Mouse (Mus musculus) cerebellum, adult 9-10 months (tissue): Measurements from ENCODE around the gene Hbb-bh2.
"Not testable (repeated sequence)": the region's sequence is repeated elsewhere in the genome, so short reads cannot be mapped to it uniquely, and the experiment has no call there.

Source experiments
- DNase-seq: peaks from one replicate; pipeline ENCODE4 v3.0.0; 2022

Hbb-bh2 gene

GRCm38 (mm10) chr7:103811223-103811845 is 29.0 kb downstream of the Hbb-bh2 start:
- DNase-seq, result no peak

DNA sequence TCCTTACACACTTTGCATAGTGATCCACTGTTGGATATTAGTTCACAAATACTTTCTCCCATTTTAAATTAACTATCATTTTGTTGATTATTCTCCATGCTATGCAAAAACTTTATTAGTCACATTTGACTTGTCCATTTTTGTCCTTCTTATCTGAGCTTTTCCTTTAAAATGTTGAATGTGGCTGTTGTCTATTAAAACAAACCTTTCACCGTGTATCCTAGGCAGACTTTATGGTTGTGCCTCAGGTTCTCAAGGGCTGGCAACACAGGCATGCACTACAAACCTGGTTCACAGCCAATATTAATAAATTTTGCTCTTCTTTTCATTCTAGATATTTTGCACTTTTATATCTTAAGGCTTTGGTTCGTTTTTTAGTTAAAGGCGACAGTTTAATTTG is 29.6 kb downstream of the Hbb-bh2 start:
- no peak for DNase-seq

DNA sequence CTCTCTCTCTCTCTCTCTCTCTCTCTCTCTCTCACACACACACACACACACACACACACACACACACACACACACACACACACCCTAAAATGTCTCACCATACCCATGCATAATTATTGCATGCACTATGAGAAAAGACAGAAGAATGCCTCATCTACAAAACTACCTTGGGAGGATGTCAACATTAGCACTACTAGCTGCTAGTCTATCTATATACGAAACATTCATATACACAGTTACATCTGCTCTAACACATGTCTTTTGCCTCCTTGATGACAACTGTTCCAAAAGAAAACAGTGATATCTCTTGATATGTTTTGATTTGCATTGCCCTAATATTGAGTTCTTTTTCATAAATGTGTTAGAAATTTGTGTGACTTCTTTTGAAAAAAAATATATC is 30.0 kb downstream of the Hbb-bh2 start:
- no peak for DNase-seq

DNA sequence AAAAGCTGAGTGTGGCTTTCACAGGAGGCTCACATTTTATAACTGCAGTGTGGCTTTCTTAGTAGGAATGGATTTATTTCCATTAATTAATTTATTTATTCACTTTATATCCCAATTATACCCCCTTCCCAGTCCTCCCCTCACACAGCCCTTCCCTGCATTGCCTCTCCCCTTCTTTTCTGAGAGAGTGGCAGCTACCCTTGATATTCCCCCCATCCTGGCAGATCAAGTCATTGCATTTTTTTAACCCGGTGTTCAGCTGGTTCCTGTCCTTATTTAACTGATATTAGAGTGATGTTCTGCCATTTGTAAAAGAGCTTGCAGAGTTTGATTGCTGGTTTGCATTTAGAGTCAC is 30.5 kb downstream of the Hbb-bh2 start:
- no peak for DNase-seq

GRCm38 (mm10) chr7:103808971-103809800 is 31.1 kb downstream of the Hbb-bh2 start:
- DNase-seq, result no peak

GRCm38 (mm10) chr7:103808120-103808519 is 32.2 kb downstream of the Hbb-bh2 start:
- not testable (repeated sequence) for DNase-seq

DNA sequence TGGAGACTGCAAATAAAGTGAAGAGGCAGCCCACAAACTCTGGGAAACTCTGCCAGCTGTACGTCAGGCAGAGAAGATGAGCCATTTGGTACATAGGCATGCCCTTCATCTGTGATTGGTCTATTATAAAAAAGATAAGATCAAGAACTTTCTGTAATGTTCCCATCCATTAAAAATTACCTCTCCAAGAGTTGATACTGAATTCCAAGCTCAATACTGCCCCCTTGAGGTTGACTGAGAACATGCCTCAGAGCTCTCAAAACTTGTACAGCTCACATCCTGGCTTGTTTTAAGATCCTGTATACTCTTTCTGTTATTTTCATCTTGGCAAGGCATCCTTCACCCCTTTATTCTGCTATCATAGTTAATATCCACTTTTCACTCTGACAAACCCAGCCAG is 33.5 kb downstream of the Hbb-bh2 start:
- DNase-seq, result peak; percentile 1

- DNase-seq, result no peak
These were observed 47.5 kb downstream of the Hbb-bh2 start for GRCm38 (mm10) chr7:103792669-103793388.

- no peak for DNase-seq
These were observed 48.6 kb downstream of the Hbb-bh2 start, which contains the start of gene Olfr67 for GRCm38 (mm10) chr7:103791721-103792120. Olfr67 (minus strand) TSS chr7:103791821.
